Mouse (Mus musculus) myocyte (in vitro differentiated cells): ENCODE data around the gene Gm10198. TPM values are rescaled to one million over a fixed set of nuclear protein-coding genes. Genes with fewer than 3 reads are reported as not detected.

ENCODE experiments used
- H3K27me3 ChIP-seq: one replicate; pipeline ENCODE4 v1.6.1; 2011; ENCODE audit not compliant: control insufficient read depth, insufficient read depth, insufficient read length
- H3K36me3 ChIP-seq: one replicate; pipeline ENCODE4 v1.6.1; 2011; ENCODE audit not compliant: control insufficient read depth, insufficient read depth
- H3K4me2 ChIP-seq: one replicate; pipeline ENCODE4 v1.6.1; 2011; ENCODE audit warnings: low read depth, control low read depth
- H3K4me3 ChIP-seq: one replicate; pipeline ENCODE4 v1.5.1; 2011; ENCODE audit warnings: mild to moderate bottlenecking, control low read depth, moderate library complexity
- H3K79me2 ChIP-seq: one replicate; pipeline ENCODE4 v1.6.1; 2011; ENCODE audit not compliant: control insufficient read depth, insufficient read depth
- H3ac ChIP-seq: one replicate; pipeline ENCODE4 v1.6.1; 2011; ENCODE audit not compliant: control insufficient read depth, insufficient read length
- CEBPB ChIP-seq: IDR thresholded peaks from 2 replicates; pipeline ENCODE4 v1.6.1; 2011; ENCODE audit warnings: mild to moderate bottlenecking, moderate library complexity; ENCODE audit not compliant: poor library complexity, insufficient read depth, severe bottlenecking
- E2F4 ChIP-seq: IDR thresholded peaks from one replicate; pipeline ENCODE4 v1.6.1; 2011; ENCODE audit warnings: mild to moderate bottlenecking, control low read depth, moderate library complexity; ENCODE audit not compliant: insufficient read depth
- MAX ChIP-seq: IDR thresholded peaks from one replicate; pipeline ENCODE4 v1.6.1; 2011; ENCODE audit warnings: low read depth, mild to moderate bottlenecking, control low read depth
- MYOD1 ChIP-seq, 3 experiments: IDR thresholded peaks; one replicate each; pipeline ENCODE4 v1.6.1; 2011; ENCODE audit warnings: control low read depth in 2 of 3, low read depth in 2 of 3, mild to moderate bottlenecking in 2 of 3, moderate library complexity in 1 of 3; ENCODE audit not compliant: insufficient read length in 2 of 3, control insufficient read depth in 1 of 3
- MYOG ChIP-seq, 3 experiments: IDR thresholded peaks; one replicate each; pipeline ENCODE4 v1.6.1; 2011; ENCODE audit warnings: control low read depth in 2 of 3, low read depth in 2 of 3, mild to moderate bottlenecking in 2 of 3; ENCODE audit not compliant: insufficient read length in 2 of 3, control insufficient read depth in 1 of 3, insufficient read depth in 1 of 3
- POLR2A ChIP-seq: IDR thresholded peaks from one replicate; pipeline ENCODE4 v1.6.1; 2011; ENCODE audit warnings: low read depth, mild to moderate bottlenecking, control low read depth, moderate library complexity; ENCODE audit not compliant: insufficient read length
- POLR2AphosphoS2 ChIP-seq: IDR thresholded peaks from one replicate; pipeline ENCODE4 v1.6.1; 2011; ENCODE audit warnings: low read depth, control low read depth; ENCODE audit not compliant: insufficient read length
- REST ChIP-seq: IDR thresholded peaks from one replicate; pipeline ENCODE4 v1.6.1; 2011; ENCODE audit warnings: mild to moderate bottlenecking, control low read depth, moderate library complexity; ENCODE audit not compliant: insufficient read depth, insufficient read length
- SRF ChIP-seq: IDR thresholded peaks from one replicate; pipeline ENCODE4 v1.6.1; 2011; ENCODE audit warnings: low read depth; ENCODE audit not compliant: control insufficient read depth, insufficient read length
- TCF12 ChIP-seq: IDR thresholded peaks from one replicate; pipeline ENCODE4 v1.6.1; 2011; ENCODE audit warnings: mild to moderate bottlenecking, control low read depth; ENCODE audit not compliant: poor library complexity, insufficient read depth, severe bottlenecking
- TCF3 ChIP-seq: IDR thresholded peaks from one replicate; pipeline ENCODE4 v1.6.1; 2011; ENCODE audit warnings: low read depth, control low read depth; ENCODE audit not compliant: insufficient read length
- USF1 ChIP-seq: IDR thresholded peaks from one replicate; pipeline ENCODE4 v1.6.1; 2011; ENCODE audit warnings: low read depth, mild to moderate bottlenecking, control low read depth, moderate library complexity
- polyA plus RNA-seq: library from polyadenylated mRNA; unstranded; fragments of >200 nt; fragmentation: generic; extraction: Trizol; gene quantifications from one replicate; pipeline ENCODE4 v1.2.1, GENCODE M21; 2012; ENCODE audit warnings: missing spikeins

The Gm10198 gene
- polyA plus RNA-seq, 1 experiment, result not detected

DNA sequence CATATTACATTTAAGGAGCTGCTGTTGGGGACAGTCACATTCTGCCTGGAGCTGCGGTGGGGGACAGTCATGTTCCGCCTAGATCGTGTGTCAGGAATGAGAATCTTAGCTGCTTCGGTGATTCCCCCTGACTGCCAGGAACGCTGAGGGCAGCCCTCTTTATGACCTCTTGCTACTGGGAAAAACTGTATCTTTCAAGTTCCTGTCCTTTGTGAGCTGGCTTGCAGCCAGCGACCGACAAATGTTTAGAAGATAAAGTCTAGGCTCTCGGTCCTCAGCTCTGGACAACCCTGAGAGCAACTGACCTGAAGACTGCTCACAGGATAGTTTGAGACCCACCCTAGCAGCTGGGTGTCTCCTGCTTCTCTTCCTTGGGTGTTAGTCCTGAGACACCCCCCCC is 37.3 kb upstream of the Gm10198 start:
- no peaks in the 10 kb centered on the region for H3K36me3 ChIP-seq
- H3K79me2 ChIP-seq, result no peaks in the 10 kb centered on the region
- no peak overlapping the region for H3ac ChIP-seq
- peak overlapping the region; percentile 27 for H3K4me2 ChIP-seq
- no peak overlapping the region for H3K4me3 ChIP-seq
- H3K27me3 ChIP-seq, result no peaks in the 10 kb centered on the region
- no peak for TF ChIP-seq POLR2A
- TF ChIP-seq MYOG (IDR thresholded peaks at IDR 0.05; ENCODE audit: control insufficient read depth in 1 of 3, insufficient read depth in 1 of 3, insufficient read length in 2 of 3, low read depth in 2 of 3), result no peak
- no peak for TF ChIP-seq MAX
- TF ChIP-seq REST, result no peak
- no peak for TF ChIP-seq MYOD1 (IDR thresholded peaks at IDR 0.05; ENCODE audit: control insufficient read depth in 1 of 3, insufficient read length in 2 of 3, low read depth in 2 of 3)
- TF ChIP-seq USF1, result no peak
- TF ChIP-seq SRF, result no peak
- TF ChIP-seq CEBPB, result no peak
- no peak for TF ChIP-seq E2F4
- no peak for TF ChIP-seq POLR2AphosphoS2

DNA sequence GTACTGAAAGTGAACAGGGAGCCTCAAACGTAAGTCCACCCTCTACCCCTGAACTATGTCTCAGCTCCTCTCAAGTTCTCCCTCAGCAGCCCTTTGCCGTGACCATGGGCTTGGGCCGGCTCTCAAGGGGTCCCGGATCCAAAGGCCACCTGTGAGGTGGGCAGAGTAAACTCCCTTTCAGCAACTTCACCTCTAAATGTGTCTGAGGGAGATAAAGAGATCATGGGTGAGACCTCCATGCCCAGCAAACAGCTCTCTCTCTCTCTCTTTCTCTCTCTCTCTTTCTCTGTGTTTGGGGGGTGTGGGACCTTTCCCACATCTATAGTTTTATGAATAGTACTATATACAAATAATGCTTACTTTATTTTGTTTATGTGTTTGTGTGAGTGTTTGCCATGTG is 36.2 kb upstream of the Gm10198 start:
- no peaks in the 10 kb centered on the region for H3K27me3 ChIP-seq
- no peak overlapping the region for H3ac ChIP-seq
- no peak overlapping the region for H3K4me3 ChIP-seq
- H3K36me3 ChIP-seq, result no peaks in the 10 kb centered on the region
- TF ChIP-seq TCF3, result no peak
- no peak for TF ChIP-seq CEBPB
- TF ChIP-seq E2F4, result no peak
- TF ChIP-seq TCF12, result no peak
- no peak for TF ChIP-seq MYOD1 (IDR thresholded peaks at IDR 0.05; ENCODE audit: control insufficient read depth in 1 of 3, insufficient read length in 2 of 3, low read depth in 2 of 3)
- no peak for TF ChIP-seq MYOG (IDR thresholded peaks at IDR 0.05; ENCODE audit: control insufficient read depth in 1 of 3, insufficient read depth in 1 of 3, insufficient read length in 2 of 3, low read depth in 2 of 3)
- TF ChIP-seq SRF, result no peak
- no peak for TF ChIP-seq USF1
- no peaks in the 10 kb centered on the region for H3K79me2 ChIP-seq
- no peak overlapping the region for H3K4me2 ChIP-seq

- H3K4me3 ChIP-seq, result no peak overlapping the region
- H3K79me2 ChIP-seq, result no peaks in the 10 kb centered on the region
- no peak overlapping the region for H3ac ChIP-seq
- TF ChIP-seq TCF3 (no peak), REST (no peak), USF1 (no peak), E2F4 (no peak), MYOG (IDR thresholded peaks at IDR 0.05; ENCODE audit: control insufficient read depth in 1 of 3, insufficient read depth in 1 of 3, insufficient read length in 2 of 3, low read depth in 2 of 3) (no peak), SRF (no peak), MYOD1 (IDR thresholded peaks at IDR 0.05; ENCODE audit: control insufficient read depth in 1 of 3, insufficient read length in 2 of 3, low read depth in 2 of 3) (no peak), MAX (no peak)
- H3K36me3 ChIP-seq, result no peaks in the 10 kb centered on the region
- H3K27me3 ChIP-seq, result no peaks in the 10 kb centered on the region
- H3K4me2 ChIP-seq, result no peak overlapping the region
These were observed 32.4 kb upstream of the Gm10198 start for GRCm38 (mm10) chr13:111560152-111560551.

DNA sequence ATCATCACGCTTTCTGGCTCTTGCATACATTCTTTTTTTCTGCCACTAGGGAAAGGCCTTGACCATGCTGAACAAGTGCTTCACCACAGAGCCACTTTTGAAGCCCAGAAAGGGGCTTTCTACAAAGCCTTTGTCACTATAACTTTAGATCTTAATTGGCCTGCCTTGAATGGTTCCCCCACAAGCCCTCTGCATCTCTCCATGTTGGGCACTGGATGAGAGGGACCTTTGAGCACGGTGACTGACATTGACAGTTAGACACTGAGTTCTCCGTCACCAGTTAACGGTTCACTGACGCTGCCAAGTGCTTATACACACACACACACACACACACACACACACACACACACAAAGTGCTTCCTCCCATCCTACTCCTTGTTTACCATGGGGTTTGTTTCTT is 30.0 kb upstream of the Gm10198 start:
- Histone ChIP-seq H3K4me2 (no peak overlapping the region), H3K4me3 (no peak overlapping the region), H3K79me2 (no peaks in the 10 kb centered on the region), H3K27me3 (no peaks in the 10 kb centered on the region), H3K36me3 (no peaks in the 10 kb centered on the region), H3ac (no peak overlapping the region)
- TF ChIP-seq TCF12 (no peak), MAX (no peak), E2F4 (no peak), SRF (no peak)

DNA sequence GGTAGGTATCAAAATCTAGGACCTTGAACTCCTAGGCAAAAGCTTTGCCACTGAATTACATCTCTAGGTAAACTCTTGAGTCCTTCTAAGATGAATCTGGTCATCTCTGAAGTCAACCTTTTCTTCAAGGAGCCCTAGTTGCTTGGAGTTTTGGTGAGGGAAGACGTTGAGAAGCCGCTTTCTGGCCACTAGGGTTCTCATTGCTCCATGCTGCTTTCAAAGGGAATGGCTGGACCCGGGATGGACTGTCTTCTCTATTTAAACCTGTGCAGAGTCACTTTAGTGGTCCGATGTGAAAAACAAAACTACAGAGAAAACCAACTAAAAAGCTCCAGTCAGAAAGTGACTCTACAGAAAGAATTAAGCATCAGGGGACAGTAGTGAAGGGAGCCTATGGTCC is 18.4 kb upstream of the Gm10198 start:
- TF ChIP-seq TCF3 (no peak), CEBPB (no peak), TCF12 (no peak), MYOG (IDR thresholded peaks at IDR 0.05; ENCODE audit: control insufficient read depth in 1 of 3, insufficient read depth in 1 of 3, insufficient read length in 2 of 3, low read depth in 2 of 3) (no peak), USF1 (no peak), E2F4 (no peak), POLR2AphosphoS2 (no peak), POLR2A (no peak), SRF (no peak), REST (no peak), MAX (no peak), MYOD1 (IDR thresholded peaks at IDR 0.05; ENCODE audit: control insufficient read depth in 1 of 3, insufficient read length in 2 of 3, low read depth in 2 of 3) (no peak)
- Histone ChIP-seq H3K27me3 (no peaks in the 10 kb centered on the region), H3ac (no peak overlapping the region), H3K36me3 (no peaks in the 10 kb centered on the region), H3K4me3 (no peak overlapping the region), H3K4me2 (no peak overlapping the region), H3K79me2 (no peaks in the 10 kb centered on the region)
